Mouse (Mus musculus) C2C12 (cell line): ENCODE data around the gene Birc7. TPM values are rescaled to one million over a fixed set of nuclear protein-coding genes. Genes with fewer than 3 reads are reported as not detected.

Experiments used
- H3K27me3 ChIP-seq: one replicate; pipeline ENCODE4 v1.6.1; 2011; ENCODE audit not compliant: control insufficient read depth, insufficient read depth, insufficient read length
- H3K36me3 ChIP-seq: one replicate; pipeline ENCODE4 v1.6.1; 2011; ENCODE audit not compliant: control insufficient read depth, insufficient read depth
- H3K4me3 ChIP-seq: one replicate; pipeline ENCODE4 v1.5.1; 2011; ENCODE audit warnings: mild to moderate bottlenecking, control low read depth; ENCODE audit not compliant: poor library complexity, insufficient read depth, severe bottlenecking
- H3K79me2 ChIP-seq: one replicate; pipeline ENCODE4 v1.6.1; 2011; ENCODE audit not compliant: control insufficient read depth, insufficient read depth
- H3K79me3 ChIP-seq: one replicate; pipeline ENCODE4 v1.6.1; 2011; ENCODE audit warnings: low read depth, control low read depth
- H3ac ChIP-seq: one replicate; pipeline ENCODE3; 2011; ENCODE audit warnings: low read depth; ENCODE audit not compliant: control insufficient read depth, insufficient read length
- CEBPB ChIP-seq: IDR thresholded peaks from one replicate; pipeline ENCODE4 v1.6.1; 2011; ENCODE audit warnings: low read depth, mild to moderate bottlenecking, control low read depth, moderate library complexity
- CTCF ChIP-seq: IDR thresholded peaks from one replicate; pipeline ENCODE4 v1.5.1; 2011; ENCODE audit not compliant: control insufficient read depth, insufficient read depth, insufficient read length
- FOSL1 ChIP-seq: IDR thresholded peaks from one replicate; pipeline ENCODE4 v1.8.0; 2011; ENCODE audit warnings: mild to moderate bottlenecking, low read length; ENCODE audit not compliant: poor library complexity, insufficient read depth, severe bottlenecking
- MAX ChIP-seq: IDR thresholded peaks from one replicate; pipeline ENCODE4 v1.6.1; 2011; ENCODE audit warnings: mild to moderate bottlenecking, control low read depth
- MYOD1 ChIP-seq: IDR thresholded peaks from one replicate; pipeline ENCODE4 v1.6.1; 2011; ENCODE audit warnings: low read depth; ENCODE audit not compliant: control insufficient read depth, insufficient read length
- MYOG ChIP-seq: IDR thresholded peaks from one replicate; pipeline ENCODE4 v1.6.1; 2011; ENCODE audit not compliant: control insufficient read depth, insufficient read length; ENCODE audit errors: extremely low read depth
- USF1 ChIP-seq: IDR thresholded peaks from one replicate; pipeline ENCODE4 v1.6.1; 2011; ENCODE audit warnings: low read depth, mild to moderate bottlenecking, control low read depth, moderate library complexity
- long read RNA-seq, 2 experiments: library from polyadenylated mRNA; unstranded; transcript quantifications; one replicate each; pipeline ENCODE4 v2.0.0; 2019 to 2020
- polyA plus RNA-seq: library from polyadenylated mRNA; unstranded; fragments of >200 nt; fragmentation: generic; extraction: Trizol; gene quantifications from one replicate; pipeline ENCODE4 v1.2.1, GENCODE M21; 2012; ENCODE audit warnings: missing spikeins

The Birc7 gene
- polyA plus RNA-seq = not detected
- long read RNA-seq, experiment 1 = 0 reads
- long read RNA-seq, experiment 2 = 0 reads

DNA sequence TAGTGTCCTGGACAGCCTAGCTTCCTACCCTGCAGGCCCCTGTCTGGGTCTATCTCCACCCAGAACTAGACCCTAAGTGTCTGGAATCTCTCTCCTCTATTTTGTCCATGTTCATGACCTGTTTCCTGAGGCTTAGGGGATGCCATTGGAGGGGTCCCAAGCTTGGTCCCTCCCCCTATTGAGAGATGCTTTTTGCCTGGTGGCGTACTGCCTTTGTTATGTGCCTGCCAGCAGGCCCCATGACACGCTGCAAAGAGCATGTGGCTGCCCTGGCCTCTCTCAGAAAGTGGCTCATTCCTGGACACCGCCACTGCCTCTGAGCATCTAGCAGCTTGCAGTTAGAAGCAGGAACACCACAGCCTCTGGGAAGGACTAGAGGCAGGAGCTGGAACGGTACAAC, at the start of gene Birc7:
TSS of gene Birc7 (plus strand) at position 301 of the 400 bp plus-strand sequence.
- Histone ChIP-seq H3K79me2 (no peaks in the 10 kb centered on the region), H3ac (no peak within 1 kb of the TSS), H3K79me3 (no peaks in the 10 kb centered on the region), H3K4me3 (no peak within 1 kb of the TSS), H3K36me3 (no peaks in the 10 kb centered on the region), H3K27me3 (peaks cover 49% of the 10 kb centered on the region)
- TF ChIP-seq USF1 = no peak
- no peak for TF ChIP-seq MAX
- TF ChIP-seq MYOG = no peak
- TF ChIP-seq CTCF = no peak
- no peak for TF ChIP-seq MYOD1
- no peak for TF ChIP-seq FOSL1
- TF ChIP-seq CEBPB = no peak

DNA sequence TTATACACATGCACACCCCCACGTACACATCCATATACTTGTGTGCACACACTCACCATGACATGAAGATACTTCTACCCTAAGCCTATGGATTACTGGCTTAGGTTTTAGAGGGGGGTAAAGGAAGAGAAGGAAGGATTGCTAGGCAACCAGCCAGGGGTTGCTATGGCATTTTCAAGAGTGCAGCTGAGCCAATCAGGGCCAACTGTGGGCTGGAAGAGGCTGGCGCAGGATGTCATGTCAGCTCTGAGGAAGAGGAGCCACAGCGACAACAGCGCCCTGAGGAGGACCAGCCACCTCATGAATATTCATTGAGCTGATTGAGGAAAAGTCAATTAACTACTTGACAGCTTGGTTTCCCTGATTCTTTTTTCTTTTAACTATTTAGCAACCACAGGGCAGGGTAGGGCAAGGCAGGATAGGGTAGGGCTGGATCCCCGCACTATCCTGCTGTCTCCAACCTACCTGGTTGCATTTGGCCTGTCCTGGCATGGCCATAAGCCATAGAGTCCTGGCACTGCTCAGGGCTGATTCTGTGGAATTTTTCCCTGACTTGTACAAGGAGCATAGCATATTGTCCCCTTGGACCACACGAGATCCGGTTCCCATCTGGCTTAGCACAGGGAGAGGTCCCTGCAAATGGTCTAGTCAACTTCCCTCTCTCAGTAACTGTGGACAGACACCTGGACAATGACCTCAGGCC, 49.3 kb upstream of the Birc7 start:
- Histone ChIP-seq H3K36me3 (no peaks in the 10 kb centered on the region), H3K4me3 (no peak overlapping the region), H3K27me3 (peaks cover 13% of the 10 kb centered on the region), H3K79me3 (no peaks in the 10 kb centered on the region), H3K79me2 (no peaks in the 10 kb centered on the region), H3ac (no peak overlapping the region)
- TF ChIP-seq CTCF (no peak), FOSL1 (no peak), CEBPB (no peak), MAX (no peak), MYOG (no peak), USF1 (no peak), MYOD1 (no peak)

DNA sequence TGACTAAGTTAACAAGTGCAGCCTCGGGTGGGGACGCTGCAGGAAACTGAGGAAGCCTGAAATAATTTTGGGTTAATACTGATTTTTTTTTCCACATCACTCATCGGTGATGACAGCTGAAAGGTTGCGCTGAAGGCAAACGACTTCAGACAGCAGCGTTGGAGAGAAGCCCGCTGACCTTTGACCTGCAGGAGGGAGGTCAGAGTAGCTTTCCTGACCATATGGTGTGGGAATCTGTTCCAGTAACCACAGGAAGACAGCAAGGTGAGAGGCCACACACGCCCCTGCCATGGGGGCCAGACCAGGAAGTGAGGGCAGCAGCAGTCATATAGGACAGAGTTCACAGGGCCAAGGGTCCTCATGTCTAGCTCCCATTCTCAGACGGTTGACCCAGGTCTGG, 47.5 kb upstream of the Birc7 start:
- Histone ChIP-seq H3K4me3 (no peak overlapping the region), H3K79me2 (no peaks in the 10 kb centered on the region), H3K79me3 (no peaks in the 10 kb centered on the region), H3K36me3 (no peaks in the 10 kb centered on the region), H3K27me3 (peaks cover 13% of the 10 kb centered on the region), H3ac (no peak overlapping the region)
- TF ChIP-seq USF1 (no peak), MYOG (no peak), CEBPB (no peak), FOSL1 (no peak), MYOD1 (no peak), CTCF (no peak), MAX (no peak)

DNA sequence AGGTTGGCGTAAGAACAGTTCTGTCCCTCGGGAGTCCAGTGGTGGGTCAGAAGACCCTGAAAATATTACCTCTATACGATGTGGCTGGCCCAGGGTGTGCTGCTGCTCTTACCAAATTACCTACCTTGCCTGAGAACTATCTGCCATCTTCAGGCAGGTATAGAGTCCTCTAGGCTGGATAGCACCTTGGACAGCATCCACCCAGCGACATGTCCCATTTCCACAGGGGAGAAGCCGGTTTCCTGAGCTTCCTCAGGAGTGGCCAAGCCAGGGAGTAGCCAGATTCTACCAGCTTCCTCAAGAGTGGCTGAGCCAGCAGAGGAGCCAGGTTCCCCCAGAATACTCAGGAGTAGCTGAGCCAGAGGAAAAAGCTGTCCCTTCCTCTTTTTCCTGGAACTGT, 43.6 kb upstream of the Birc7 start:
- Histone ChIP-seq H3K79me3 (no peaks in the 10 kb centered on the region), H3K27me3 (peaks cover 22% of the 10 kb centered on the region), H3K36me3 (no peaks in the 10 kb centered on the region), H3K79me2 (no peaks in the 10 kb centered on the region), H3K4me3 (no peak overlapping the region), H3ac (no peak overlapping the region)
- no peak for TF ChIP-seq MYOD1
- TF ChIP-seq CEBPB = no peak
- no peak for TF ChIP-seq MAX
- TF ChIP-seq MYOG = no peak
- no peak for TF ChIP-seq FOSL1
- TF ChIP-seq CTCF = no peak
- no peak for TF ChIP-seq USF1

DNA sequence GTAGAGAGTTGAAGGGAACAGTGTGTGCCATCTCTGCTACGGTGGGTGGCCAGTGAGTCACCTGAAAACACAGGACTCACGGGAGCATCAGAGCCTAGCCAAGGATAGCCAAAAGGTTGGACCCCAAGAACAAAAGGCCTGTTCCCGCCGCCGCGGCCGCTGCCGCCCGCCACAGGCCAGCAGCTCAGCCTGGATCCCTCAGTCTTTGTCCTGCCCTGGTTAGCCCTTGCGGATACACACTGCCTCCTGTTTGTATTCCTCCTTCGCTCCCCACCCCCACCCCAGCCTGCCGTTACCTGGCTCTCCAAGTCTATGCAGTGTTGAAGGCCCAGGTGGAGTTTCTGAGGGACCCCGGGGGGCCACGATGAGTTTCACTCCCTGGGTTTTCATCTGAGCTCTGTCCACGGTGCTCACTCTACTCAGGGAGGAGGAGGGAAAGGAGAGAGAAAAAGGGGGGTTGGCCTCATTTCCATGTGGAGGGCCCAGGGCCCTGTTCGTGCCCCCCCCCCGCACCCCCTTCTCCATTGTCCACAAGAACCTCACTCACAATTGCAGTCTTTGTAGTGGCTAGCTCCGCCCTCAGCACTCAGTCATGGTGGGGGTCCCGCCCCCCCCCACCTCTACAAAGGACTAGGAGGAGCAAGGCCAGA, 39.4 kb upstream of the Birc7 start:
- Histone ChIP-seq H3K4me3 (no peak overlapping the region), H3K27me3 (peaks cover 63% of the 10 kb centered on the region), H3K79me3 (no peaks in the 10 kb centered on the region), H3ac (no peak overlapping the region), H3K79me2 (no peaks in the 10 kb centered on the region), H3K36me3 (no peaks in the 10 kb centered on the region)
- TF ChIP-seq MYOD1 = no peak
- no peak for TF ChIP-seq MAX
- TF ChIP-seq FOSL1 = no peak
- no peak for TF ChIP-seq MYOG
- no peak for TF ChIP-seq USF1
- TF ChIP-seq CTCF = no peak
- TF ChIP-seq CEBPB = no peak
